Mouse (Mus musculus) frontal cortex, adult 2 months (tissue): ENCODE measurements at regions not wholly inside any gene's neighbourhood (a gene's known extent, or its start where the extent isn't known, plus 50 kb on each side); places are given as distances from the start of the nearest gene placed in this dataset.

Experiments
- DNase-seq, 2 experiments: peaks; one replicate each; pipeline ENCODE4 v3.0.0; 2022; ENCODE audit warnings: low spot score in 1 of 2; ENCODE audit errors: extremely low spot score in 1 of 2

DNA sequence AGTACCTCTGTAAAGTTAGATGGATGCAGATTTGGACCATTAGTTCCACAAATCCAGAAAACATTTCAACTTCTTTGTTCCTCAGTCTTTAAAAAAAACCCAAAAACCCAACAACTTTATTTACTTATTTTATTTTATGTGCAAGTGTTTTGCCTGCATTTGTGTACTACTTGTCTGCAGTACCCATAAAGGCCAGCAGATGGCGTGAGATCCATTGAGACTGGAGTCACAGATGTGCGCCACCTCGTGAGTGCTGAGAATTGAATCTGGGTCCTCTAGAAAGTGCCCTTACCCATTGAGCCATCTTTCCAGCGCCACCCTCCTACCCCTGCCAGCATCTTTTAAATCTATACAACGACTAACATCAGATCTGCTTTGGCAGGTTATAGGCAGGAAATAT lies 53.0 kb downstream of the Gm12689 start:
- DNase-seq = no peak

DNA sequence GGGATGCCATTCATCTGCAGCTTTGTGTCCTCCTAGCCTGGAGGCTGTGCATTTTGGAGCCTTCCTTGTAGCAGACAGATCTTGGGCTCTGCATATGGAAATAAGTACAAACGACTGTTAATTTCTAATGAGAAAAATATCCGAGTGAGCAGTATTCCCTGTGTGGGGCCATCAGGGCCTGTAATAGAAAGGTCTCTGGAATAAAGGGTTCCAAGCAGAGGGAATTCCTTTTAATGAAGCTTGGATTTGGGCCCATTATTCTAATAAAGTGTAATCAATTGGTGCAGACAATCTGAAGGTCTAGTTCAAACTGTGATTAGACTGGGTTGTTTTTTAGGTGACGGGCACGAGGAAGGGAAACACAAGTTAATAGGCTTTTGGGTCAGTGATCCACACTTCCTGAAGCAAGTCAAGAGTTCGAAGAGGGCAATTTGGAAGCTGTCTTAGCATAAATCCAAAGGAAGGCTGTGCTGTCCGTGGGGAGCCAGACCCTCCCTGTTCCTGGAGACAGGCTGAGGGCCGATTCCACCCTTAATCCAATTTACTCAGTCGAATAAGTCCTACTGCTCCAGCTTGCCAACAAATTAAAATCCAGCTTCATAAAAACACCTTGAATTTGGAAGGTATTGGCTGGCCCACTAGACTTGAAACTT lies 57.5 kb downstream of the Gm12689 start:
- no peak for DNase-seq

DNA sequence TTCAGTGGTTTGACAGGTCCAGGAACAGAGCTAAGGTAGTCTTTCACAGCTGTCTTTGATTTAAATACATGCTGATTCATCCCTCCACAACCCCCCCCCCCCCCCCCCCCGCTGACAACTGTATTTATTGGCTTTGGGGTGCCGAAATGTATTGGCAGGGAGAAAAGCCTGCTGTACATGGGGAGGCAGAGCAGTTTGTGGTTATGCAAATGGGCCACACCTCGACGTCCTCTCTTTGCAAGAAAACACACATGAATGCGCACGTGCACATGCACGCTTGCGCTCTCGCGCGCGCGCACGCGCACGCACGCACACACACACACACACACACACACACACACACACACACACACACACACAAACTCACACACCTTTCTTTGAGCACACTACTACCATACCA lies 58.5 kb downstream of the Gm12689 start:
- DNase-seq = no peak

DNA sequence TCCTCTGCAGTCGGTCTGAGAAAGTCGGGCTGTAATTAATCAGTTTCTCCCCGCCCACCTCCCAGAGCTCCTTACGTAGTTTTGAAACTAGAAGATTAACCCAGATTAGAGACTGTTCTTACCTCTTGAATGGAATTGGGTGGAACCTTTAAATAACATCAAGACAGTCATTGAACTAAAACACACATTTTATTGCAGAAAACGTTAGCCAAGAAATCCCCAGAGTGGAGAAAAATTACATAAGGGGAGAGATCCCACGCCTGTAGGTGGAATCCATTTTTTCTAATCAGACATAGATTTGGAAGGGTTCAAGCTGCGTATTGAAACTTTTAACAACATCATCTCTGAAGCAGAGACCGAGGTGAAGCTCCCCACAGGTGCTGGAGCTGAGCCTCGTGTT lies 59.1 kb downstream of the Gm12689 start:
- DNase-seq = peak in 1 of 2 experiments; percentile 38

DNA sequence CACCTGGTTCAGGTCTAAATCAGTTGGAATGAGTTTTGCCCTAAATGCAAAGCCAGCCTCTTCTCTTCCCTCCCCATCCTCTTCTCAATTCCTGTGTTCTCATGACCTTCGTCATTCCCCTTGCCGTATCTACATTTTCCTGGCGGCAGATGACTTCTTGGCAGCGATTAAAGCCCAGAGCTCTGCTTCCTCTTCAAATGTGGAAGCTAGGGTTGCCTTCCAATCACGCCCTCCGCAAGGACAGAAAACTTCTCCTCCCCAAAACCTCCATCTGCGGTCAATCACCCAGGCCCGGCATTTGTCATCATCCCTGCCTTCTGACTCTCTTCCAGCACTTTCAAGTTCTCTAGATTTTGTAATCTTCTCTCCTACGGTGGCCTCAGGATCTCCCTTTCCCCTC lies 72.3 kb downstream of the Gm12689 start:
- no peak for DNase-seq

DNA sequence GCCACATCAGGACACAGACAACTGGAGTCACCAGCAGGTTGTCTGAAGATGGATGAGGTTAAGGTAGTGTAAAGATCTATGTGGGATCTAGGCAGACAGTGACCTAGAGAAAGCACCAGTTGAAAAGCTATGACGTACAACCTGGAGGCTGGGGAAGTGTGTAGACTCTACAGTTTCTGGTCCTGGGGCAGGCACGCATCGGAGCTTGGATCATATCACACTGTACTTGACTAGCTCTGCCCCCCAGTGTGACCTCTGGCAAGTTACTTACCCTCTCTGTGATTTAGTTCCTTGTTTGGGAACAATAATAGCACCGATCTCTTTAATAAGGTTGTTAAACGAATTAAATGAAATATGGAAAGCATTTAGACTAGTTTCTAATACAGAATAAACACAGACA lies 75.5 kb downstream of the Gm12689 start:
- DNase-seq = no peak

DNA sequence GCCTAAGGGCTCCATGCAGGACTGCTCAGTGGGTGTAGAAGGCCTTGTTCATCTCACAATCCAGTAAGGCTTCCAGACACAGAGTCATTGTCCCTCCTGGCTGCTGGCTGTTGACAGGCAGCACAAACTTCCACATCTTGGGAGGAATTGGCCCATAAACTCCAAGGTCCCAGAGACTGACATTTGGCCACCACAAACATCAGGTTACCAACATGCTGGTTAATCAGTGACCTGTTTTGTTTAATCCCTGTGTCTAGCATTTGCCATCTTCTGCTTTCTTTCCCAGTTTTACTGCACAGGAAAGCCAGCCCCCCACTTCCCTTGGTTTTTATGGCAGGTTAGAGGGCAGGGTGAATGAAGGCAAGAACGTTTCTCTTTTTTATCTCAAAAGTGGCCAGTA lies 80.5 kb downstream of the Gm12689 start:
- no peak for DNase-seq

DNA sequence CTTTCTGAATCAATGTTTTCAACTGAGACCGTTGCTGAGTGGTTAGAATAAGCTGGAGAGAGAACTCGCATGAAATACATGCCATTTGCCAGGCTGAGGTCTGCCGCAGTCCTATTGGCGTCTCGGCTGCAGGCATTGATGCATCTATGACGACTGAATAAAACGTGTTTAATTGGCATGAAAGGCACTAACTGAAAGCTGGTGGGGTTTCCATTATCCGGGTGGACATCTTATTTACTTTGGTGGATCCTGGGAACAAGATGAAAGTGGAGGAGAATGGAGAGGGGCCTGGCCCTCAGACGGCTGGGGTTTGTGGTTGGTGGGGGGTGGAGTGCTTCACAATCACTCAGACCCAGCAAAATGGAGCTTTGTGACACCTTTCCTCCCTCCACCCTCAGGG lies 81.2 kb downstream of the Gm12689 start:
- no peak for DNase-seq

DNA sequence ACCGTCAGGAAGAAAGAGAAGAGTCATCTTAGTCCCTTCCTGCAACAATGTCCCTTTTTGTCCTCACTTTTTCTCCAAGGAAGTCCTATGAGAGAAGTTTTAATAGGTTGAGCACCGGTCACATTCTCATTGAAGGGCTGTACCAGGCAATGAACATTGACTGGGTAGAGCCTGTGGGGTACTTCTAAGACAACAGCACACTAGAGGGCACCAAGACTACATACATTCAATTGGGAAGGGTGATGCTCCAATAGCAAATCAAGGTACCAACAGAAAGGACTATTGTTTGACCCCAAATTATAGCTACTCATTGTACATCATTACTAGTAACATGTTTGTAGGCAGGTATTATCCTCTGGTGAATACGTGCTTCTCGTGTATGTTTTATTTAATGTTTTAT lies 84.3 kb downstream of the Gm12689 start:
- DNase-seq = peak in 1 of 2 experiments; percentile 42

DNA sequence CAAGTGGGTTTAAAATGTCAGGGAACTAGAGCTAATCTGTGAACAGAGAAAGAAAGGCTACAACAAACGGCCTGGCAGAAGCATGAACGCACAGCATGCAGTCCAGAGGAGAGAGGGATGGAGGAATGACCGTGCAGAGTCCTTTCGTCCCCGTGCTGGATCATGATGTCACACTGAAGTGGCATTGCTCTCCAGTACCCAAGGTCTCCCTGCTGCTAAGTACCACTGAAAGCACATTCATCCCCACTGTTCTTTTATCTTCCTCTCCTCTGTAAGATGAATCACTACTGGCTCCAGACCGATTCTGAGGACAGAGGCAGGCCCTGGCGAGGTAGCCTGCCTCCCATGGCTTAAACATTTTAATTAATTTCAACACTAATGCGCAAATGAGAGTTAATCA lies 89.7 kb downstream of the Gm12689 start:
- no peak for DNase-seq

DNA sequence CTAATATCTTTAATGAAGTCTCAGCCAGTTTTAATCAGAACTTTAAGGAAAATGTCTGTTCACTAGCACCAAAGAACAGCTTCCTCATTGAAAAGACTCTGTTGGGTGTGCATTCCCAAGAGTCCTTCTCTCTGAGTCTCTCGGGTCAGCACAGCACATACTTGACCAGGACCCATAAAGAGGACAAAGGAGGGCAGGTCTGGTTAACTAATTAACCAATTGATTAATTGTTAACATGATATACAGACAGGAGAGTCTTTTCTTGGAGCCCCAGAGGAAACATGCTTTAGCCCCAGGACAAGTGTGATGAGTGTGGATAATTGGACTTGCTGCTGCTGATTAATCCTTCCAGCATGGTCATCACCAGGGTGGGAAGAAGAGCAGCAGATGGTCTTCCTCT lies 93.7 kb downstream of the Gm12689 start:
- no peak for DNase-seq

DNA sequence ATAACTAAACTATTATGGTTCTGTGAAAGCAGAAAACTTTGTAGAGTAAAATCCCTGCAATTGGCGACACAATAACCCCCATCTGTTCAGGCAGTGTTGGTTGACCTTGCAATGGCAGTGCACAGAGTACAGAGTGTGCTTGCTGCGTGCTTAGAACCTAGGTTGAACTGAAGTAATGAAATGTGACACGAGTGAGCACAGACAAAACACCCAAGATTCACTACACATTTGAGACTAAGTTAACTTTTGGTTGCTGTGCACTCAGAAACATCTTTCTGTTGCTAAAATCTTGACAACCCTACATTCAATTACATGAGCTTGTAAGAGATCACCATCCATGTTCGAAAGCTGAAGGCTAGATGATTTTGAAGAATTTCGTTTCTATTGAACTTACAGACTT lies 97.3 kb downstream of the Gm12689 start:
- no peak for DNase-seq

DNA sequence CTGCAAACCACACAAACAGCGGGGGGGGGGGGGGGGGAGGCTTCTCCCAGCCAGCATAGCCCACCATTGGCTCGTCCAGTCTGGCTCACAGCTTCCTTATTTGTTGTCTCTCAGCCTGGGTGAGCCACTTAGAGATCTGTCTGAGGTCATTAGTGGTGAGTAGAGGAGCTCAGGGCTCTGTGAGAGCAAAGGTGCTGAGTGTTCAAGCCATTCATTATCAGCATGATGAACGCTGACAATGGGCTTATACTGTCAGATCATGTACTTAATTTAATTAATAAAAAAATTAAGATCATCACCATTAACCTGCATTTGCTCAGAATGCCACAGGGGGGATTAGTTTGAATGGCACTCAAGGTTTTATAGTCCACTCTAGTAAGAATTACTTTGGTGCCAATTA lies 98.5 kb downstream of the Gm12689 start:
- DNase-seq = no peak

DNA sequence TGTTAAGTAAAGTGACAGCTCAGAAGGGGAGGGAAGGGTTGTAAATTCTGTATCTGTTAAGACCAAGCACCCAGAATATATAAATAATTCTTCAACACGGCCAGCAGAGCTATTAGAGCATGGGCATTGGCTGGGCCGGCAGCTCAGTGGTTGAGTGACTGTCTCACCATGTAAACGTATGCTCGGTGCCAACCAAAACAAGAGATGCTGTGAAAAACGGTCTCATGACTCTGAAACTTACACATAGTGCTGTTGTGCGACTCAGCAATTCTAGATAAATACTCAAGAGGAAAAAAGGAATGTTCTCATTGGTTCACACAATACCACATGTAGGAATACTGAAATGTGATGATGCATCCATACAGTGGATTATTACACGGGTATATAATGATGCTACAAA lies 111.8 kb downstream of the Gm12689 start:
- DNase-seq = no peak

DNA sequence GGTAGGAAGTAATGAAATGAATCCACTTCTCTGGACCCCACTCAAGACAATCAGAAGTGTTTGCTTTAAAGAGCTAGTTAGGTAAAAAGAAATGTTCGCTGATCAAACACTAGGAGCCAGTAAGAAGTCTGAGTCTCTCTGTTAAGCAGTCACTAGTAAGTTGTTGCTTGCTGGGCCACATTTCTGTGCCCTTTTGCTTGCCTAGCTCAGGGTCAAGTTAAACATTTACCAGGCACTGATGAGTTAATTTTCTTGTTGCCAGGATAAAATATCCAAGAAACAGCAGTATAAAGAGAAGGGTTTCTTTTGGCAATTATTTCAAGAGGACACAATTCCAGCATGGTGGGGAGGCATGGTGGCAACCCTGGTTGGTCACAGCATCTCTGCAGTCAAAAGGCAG lies 127.7 kb downstream of the Gm12689 start:
- DNase-seq = no peak

DNA sequence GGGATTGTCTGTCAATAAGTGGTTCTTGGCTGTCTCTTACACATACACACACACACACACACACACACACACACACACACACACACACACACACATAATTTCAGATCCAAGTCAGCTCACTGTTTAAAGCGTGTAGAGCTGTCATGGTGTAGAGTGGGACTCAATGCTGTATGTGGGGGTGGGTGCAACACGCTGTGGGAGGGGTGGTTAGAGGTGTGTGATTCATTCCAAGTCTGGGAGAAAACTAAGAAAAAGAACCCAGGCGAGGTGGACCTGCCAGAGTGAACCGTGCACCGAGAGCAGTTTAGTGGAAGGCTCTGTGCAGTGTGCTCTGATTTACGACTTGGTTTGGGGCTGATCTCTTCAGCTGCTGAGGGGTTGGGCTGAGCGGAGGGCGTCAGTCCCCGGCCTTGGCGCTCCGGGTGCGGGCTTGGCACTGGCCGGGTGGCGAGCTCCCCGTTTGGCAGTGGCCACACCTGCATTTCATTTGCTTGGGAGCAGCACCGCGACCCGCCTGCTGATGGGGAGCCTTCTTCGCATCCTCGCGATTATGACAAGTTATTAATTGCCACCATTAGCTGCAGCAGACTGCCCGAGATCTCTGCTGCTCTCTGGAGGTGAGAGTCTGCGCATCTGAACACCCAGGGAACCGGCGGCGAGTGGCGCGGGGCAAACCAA lies 149.5 kb downstream of the Gm12689 start:
- DNase-seq = peak; percentile 10 to 17

DNA sequence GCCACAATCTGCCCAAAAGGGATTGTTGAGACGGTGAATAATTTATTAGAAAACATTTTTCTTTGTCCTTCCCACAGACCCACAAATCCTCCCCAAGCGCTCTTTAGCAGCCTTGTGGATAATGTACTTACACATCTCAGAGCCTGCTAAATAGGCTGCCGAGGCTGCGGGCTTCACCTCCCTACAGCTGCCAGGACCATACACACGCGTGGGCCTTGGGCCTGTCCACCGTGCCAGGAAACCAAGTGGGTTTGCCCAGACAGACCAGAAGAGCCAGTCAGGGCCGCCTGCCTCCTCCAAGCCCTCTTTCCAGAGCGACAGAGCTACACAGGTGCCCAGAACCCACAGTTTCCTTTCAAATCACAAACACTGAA lies 150.0 kb downstream of the Gm12689 start:
- DNase-seq = no peak

DNA sequence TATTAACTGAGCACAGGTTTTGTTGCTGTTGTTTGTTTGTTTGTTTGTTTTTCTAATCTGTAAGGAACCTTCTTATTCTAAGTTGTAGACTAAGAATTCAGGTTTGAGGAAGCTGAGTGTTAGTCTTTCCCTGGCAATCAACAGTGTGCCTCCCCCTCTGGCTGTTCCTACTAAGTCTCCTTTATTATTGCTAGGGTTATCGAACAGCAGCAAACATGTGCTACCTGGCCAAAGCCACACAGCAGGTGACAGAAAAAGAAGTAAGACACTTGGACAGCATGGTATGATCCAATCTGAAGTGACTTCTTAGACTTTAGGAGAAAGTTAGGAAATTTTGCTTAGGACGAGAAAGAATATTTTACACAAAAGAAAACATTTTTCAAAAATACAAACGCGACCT lies 163.3 kb downstream of the Gm12689 start:
- no peak for DNase-seq

DNA sequence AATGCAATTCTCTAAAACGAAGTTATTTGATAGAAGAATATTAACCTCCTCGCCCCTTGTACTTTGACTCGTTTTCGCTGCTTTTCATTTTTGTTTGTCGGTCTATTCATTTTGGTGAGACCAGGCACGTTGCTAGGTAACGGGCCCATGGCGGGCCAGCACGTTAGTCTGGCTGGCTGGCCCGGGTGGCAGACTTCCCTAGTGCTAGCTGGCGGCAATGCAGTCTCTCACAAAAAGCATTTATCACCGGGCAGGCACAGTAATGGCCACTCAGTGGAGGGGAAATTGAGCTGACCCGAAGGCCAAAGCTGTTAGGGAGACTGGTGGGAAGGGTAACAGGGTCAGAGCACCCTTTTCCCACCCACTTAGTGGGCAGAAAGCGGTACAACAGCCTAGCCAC lies 163.7 kb downstream of the Gm12689 start:
- DNase-seq = peak; percentile 16 to 71

DNA sequence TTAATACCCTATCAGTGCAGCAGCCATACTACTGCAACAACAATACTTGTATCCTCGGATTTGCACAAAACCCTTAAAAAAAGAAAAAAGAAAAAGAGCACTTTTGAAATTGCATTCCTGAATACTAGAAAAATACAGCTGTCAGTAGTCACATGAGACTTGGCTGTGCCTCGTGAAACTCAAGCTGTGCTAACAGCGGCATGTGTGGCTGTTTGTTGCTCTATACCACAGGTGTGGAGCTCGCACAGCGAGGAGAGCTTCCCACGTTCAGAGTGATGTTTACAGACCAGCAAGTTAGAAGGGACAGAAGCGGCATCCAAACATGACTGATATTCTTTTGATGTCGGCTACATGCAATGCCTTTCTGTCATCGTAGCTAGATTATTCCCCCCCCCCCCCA lies 169.8 kb downstream of the Gm12689 start:
- DNase-seq = no peak

DNA sequence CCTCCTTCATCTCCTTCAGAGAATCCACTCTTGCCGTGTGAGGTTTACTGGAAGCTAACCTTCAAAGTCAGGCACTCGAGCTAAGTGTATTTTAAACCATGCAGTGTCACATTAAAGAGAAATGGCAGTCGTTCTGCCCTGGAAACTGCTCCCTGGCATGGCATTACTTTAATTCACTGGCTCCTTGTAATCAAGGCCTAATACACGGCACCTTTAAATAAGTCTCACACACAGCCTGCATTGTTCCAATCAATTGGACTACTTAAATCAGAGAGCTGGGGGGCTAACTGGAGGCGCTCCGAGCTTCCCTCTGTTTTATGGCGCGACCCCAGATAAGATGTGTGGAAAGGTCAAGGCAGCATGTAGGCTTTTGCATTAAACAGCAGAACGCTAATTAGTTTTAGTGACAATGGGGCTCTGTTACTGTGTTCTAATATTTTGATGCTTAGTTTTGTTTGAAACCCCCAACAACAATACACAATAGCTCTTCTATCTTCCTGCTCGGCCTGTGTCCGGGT lies 180.1 kb downstream of the Gm12689 start:
- DNase-seq = no peak

DNA sequence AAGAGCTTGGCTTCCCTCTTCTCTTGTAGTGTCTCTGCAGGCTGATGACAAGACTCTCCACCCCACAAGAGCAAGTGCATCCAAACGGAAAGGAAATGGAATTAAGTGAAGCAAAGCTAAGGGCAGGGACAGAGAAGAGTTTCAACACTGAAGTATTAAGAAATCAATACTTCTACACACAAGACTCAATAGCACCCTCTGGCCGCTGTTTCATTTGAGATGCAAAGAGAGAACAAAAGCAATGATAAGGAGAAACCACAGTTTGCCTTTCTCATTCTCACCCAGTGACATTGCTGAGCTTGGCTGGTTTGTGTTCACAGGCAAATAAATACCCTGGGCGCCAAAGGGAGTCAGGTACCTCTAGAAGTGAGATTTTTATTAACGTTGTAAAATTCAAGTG lies 171.8 kb upstream of the Foxd3 start:
- DNase-seq = no peak
